Mouse (Mus musculus) Patski (cell line): ENCODE results near the gene Olfr1241. TPM values are rescaled to one million over a fixed set of nuclear protein-coding genes. Genes with fewer than 3 reads are reported as not detected.

Experiments
- ATAC-seq: fragments of 100-300 bp; one replicate; pipeline ENCODE4 v1.8.0; 2021
- CTCF ChIA-PET: fragments of 350-600 bp; sonication (Branson Sonifier 250); formaldehyde crosslinking; loops from one replicate; lab custom pipeline; 2022; ENCODE audit warnings: inconsistent platforms; lab: Charles Lee
- POLR2A ChIA-PET: fragments of 350-600 bp; sonication (Branson Sonifier 250); formaldehyde crosslinking; loops from one replicate; lab custom pipeline; 2022; ENCODE audit warnings: antibody characterized with exemption, inconsistent platforms; lab: Charles Lee
- DNase-seq: peaks from one replicate; pipeline ENCODE4 v3.0.0-alpha.2; 2011; ENCODE audit warnings: low read depth, low spot score
- H3K27me3 ChIP-seq: fragments of 371-371 bp; one replicate; pipeline ENCODE4 v1.5.1; 2021
- CTCF ChIP-seq: fragments of 100-300 bp; IDR thresholded peaks from one replicate; pipeline ENCODE4 v1.5.1; 2021
- in situ Hi-C: fragments of 300-500 bp; cut with MboI; formaldehyde crosslinking; loops from 3 replicates; pipeline ENCODE4 v1.11.1; 2018; ENCODE audit warnings: low pct_unique_long_range_greater_than_20kb, mixed read lengths
- polyA plus RNA-seq: library from polyadenylated mRNA; unstranded; gene quantifications from one replicate; pipeline ENCODE4 v1.2.3, GENCODE M21; 2021

The Olfr1241 gene
- not detected for polyA plus RNA-seq

- no peak for TF ChIP-seq CTCF
- H3K27me3 ChIP-seq = no peaks in the 10 kb centered on the region
- ATAC-seq (no peak), DNase-seq (no peak)
- ChIA-PET CTCF (no interaction called here), POLR2A (no interaction called here)
- in situ Hi-C loops = no loop called here
Observed at GRCm38 (mm10) chr2:89487026-89487425, at the start of gene Olfr1241. Olfr1241 (minus strand) TSS chr2:89487126.

DNA sequence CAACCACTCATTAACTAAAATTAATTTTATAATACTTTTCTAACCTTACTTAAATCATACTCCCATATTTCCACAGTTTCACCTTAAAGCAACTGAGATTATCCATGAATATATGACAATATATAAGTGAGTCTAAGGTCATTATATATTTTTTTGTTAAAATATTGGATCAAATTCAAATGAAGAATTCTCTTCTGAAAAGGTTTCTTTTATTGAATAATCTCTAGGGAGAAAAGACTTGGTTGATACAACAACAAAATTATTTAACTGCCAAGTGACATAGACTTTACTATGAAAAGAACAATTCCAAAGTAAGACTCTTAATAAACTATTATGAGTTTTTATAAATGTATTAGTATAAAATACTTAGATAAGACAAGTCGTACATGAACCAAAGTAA, 44.5 kb upstream of the Olfr1241 start, which contains the start of gene Olfr1243:
Olfr1243 (minus strand) TSS at position 101 of the 400 bp plus-strand sequence.
- POLR2A ChIA-PET = no interaction called here
- ATAC-seq (no peak), DNase-seq (no peak)
- CTCF ChIA-PET = no interaction called here
- TF ChIP-seq CTCF = no peak
- H3K27me3 ChIP-seq = no peaks in the 10 kb centered on the region
- in situ Hi-C loops = no loop called here

DNA sequence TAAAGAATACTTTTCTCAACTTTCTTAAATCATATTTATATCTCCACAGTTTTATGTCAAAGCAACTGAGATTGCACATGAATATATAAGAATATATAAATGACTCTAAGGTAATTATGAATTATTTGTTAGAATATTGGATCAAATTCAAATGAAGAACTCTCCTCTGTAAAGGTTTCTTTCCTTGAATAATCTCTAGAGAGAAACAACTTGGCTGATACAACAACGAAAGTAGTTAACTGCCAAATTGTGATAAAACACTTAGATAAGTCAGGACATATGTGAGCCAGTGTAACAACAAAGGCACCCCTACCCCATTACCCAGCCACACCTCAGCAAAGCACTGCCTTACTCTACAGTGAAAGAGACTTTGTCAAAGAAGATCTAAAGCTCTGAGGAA, 11.3 kb upstream of the Olfr1241 start, which contains the start of gene Olfr1242:
Olfr1242 (minus strand) TSS at position 101 of the 400 bp plus-strand sequence.
- ChIA-PET CTCF (no interaction called here), POLR2A (no interaction called here)
- in situ Hi-C loops = no loop called here
- ATAC-seq (no peak), DNase-seq (no peak)
- no peak for TF ChIP-seq CTCF
- no peaks in the 10 kb centered on the region for H3K27me3 ChIP-seq

DNA sequence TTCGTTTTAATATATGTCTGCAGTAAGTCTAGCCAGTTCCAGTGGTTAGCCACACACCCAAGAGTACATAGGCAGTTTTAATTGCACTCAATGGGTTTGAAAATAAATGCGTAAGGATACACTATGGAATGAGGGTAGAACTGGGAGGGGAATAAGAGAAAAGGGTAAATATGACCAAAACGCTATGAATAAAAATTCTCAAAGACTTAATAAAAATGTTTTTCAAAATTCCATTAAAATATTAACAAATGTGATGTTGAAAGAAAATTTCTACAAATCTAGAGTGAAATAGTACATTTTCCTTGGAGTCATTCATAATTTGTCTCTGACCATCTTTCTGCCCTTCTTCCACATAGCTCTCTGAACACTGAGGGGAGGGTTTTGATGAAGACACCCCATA, 44.0 kb downstream of the Olfr1241 start, which contains the start of gene Olfr1240:
Olfr1240 (minus strand) TSS at position 101 of the 400 bp plus-strand sequence.
- in situ Hi-C loops = no loop called here
- H3K27me3 ChIP-seq = no peaks in the 10 kb centered on the region
- ATAC-seq (no peak), DNase-seq (no peak)
- POLR2A ChIA-PET = no interaction called here
- TF ChIP-seq CTCF = no peak
- CTCF ChIA-PET = no interaction called here

Other genes starting within 250 kb of the Olfr1241 start
- gene Olfr1228, start 233.1 kb downstream of the Olfr1241 start, polyA plus RNA-seq = not detected
- not detected for gene Olfr1229, start 199.1 kb downstream of the Olfr1241 start, polyA plus RNA-seq
- not detected for gene Olfr1230, start 189.9 kb downstream of the Olfr1241 start, polyA plus RNA-seq
- gene Olfr1231, start 180.1 kb downstream of the Olfr1241 start, polyA plus RNA-seq = not detected
- not detected for gene Olfr1232, start 157.5 kb downstream of the Olfr1241 start, polyA plus RNA-seq
- not detected for gene Olfr1233, start 144.7 kb downstream of the Olfr1241 start, polyA plus RNA-seq
- gene Olfr1234, start 122.3 kb downstream of the Olfr1241 start, polyA plus RNA-seq = not detected
- not detected for gene Olfr1238, start 77.5 kb downstream of the Olfr1241 start, polyA plus RNA-seq
- gene Olfr1239, start 66.7 kb downstream of the Olfr1241 start, polyA plus RNA-seq = not detected
- not detected for gene Olfr1240, start 44.1 kb downstream of the Olfr1241 start, polyA plus RNA-seq
- not detected for gene Olfr1242, start 11.2 kb upstream of the Olfr1241 start, polyA plus RNA-seq
- gene Olfr1243, start 44.4 kb upstream of the Olfr1241 start, polyA plus RNA-seq = not detected
- not detected for gene Olfr1245, start 91.3 kb upstream of the Olfr1241 start, polyA plus RNA-seq
- gene Olfr1246, start 106.0 kb upstream of the Olfr1241 start, polyA plus RNA-seq = not detected
- 0.09 TPM for gene Olfr1247, start 127.0 kb upstream of the Olfr1241 start, polyA plus RNA-seq
- gene Olfr1248, start 131.1 kb upstream of the Olfr1241 start, polyA plus RNA-seq = not detected
- gene Olfr1249, start 147.9 kb upstream of the Olfr1241 start, polyA plus RNA-seq = not detected
- not detected for gene Olfr1250, start 174.3 kb upstream of the Olfr1241 start, polyA plus RNA-seq
- not detected for gene Olfr1251, start 184.8 kb upstream of the Olfr1241 start, polyA plus RNA-seq
- gene Olfr1252, start 237.9 kb upstream of the Olfr1241 start, polyA plus RNA-seq = not detected